Mouse (Mus musculus) MEL (cell line): ENCODE measurements around the gene Fcrla. TPM values are rescaled to one million over a fixed set of nuclear protein-coding genes. Genes with fewer than 3 reads are reported as not detected.
A peak's percentile ranks its signal among the peaks of the same experiment; 100 is the strongest.
"Not testable (repeated sequence)": the region's sequence is repeated elsewhere in the genome, so short reads cannot be mapped to it uniquely, and the experiment has no call there.

Experiments
- DNase-seq: peaks from one replicate; pipeline ENCODE4 v3.0.0; 2011; ENCODE audit warnings: low read depth, low spot score
- H3K27ac ChIP-seq: 2 replicates; pipeline ENCODE4 v1.5.1; 2012; ENCODE audit warnings: low read depth, mild to moderate bottlenecking, control low read depth, low read length, moderate library complexity; ENCODE audit not compliant: control insufficient read depth
- H3K27me3 ChIP-seq, 2 experiments: fragments of 150-350 bp in 1 of 2; sonication (generic) in 1 of 2; 2 replicates each; pipeline ENCODE4 v1.6.1; 2012; ENCODE audit warnings: low read length in 2 of 2, mild to moderate bottlenecking in 2 of 2, improper control_type of control experiment in 1 of 2, moderate library complexity in 1 of 2; ENCODE audit not compliant: insufficient read depth in 2 of 2, control insufficient read depth in 1 of 2
- H3K36me3 ChIP-seq, 2 experiments: 2 replicates each; pipeline ENCODE4 v1.6.1; 2012 to 2014; ENCODE audit warnings: low read length in 2 of 2, improper control_type of control experiment in 1 of 2, inconsistent platforms in 1 of 2, mild to moderate bottlenecking in 1 of 2; ENCODE audit not compliant: insufficient read depth in 2 of 2, control insufficient read depth in 1 of 2
- H3K4me1 ChIP-seq, 2 experiments: fragments of 150-350 bp in 1 of 2; sonication (generic) in 1 of 2; 2 replicates each; pipeline ENCODE4 v1.6.1; 2012; ENCODE audit warnings: low read length in 2 of 2, improper control_type of control experiment in 1 of 2, mild to moderate bottlenecking in 1 of 2; ENCODE audit not compliant: insufficient read depth in 2 of 2, control insufficient read depth in 1 of 2
- H3K4me3 ChIP-seq, 2 experiments: fragments of 150-350 bp in 1 of 2; sonication (generic) in 1 of 2; 2 replicates each; pipeline ENCODE4 v1.5.1; 2012; ENCODE audit warnings: low read depth in 2 of 2, low read length in 2 of 2, mild to moderate bottlenecking in 2 of 2, moderate library complexity in 2 of 2, control low read depth in 1 of 2, improper control_type of control experiment in 1 of 2; ENCODE audit not compliant: control insufficient read depth in 1 of 2, insufficient read depth in 1 of 2
- H3K79me2 ChIP-seq: 2 replicates; pipeline ENCODE4 v1.6.1; 2012; ENCODE audit warnings: mild to moderate bottlenecking, low read length, moderate library complexity; ENCODE audit not compliant: control insufficient read depth, poor library complexity, insufficient read depth
- H3K9ac ChIP-seq: 2 replicates; pipeline ENCODE4 v1.6.1; 2012; ENCODE audit warnings: low read depth, mild to moderate bottlenecking, control low read depth, low read length, moderate library complexity; ENCODE audit not compliant: control insufficient read depth, poor library complexity, severe bottlenecking
- H3K9me3 ChIP-seq: fragments of 150-350 bp; sonication (generic); replicated peaks from 2 replicates; pipeline ENCODE4 v1.6.1; 2012; ENCODE audit warnings: mild to moderate bottlenecking, low read length, improper control_type of control experiment, moderate library complexity; ENCODE audit not compliant: insufficient read depth
- CHD1 ChIP-seq: IDR thresholded peaks from 2 replicates; pipeline ENCODE4 v1.6.1; 2012; ENCODE audit warnings: low read depth, mild to moderate bottlenecking, inconsistent platforms, low read length, improper control_type of control experiment
- CTCF ChIP-seq, 3 experiments: IDR thresholded peaks in 2 of 3; conservative IDR thresholded peaks in 1 of 3; 2 replicates each; pipeline ENCODE4 v1.5.1; 2011 to 2012; ENCODE audit warnings: low read length in 3 of 3, low read depth in 2 of 3, mild to moderate bottlenecking in 2 of 3, improper control_type of control experiment in 1 of 3, inconsistent platforms in 1 of 3, mixed read lengths in 1 of 3, moderate library complexity in 1 of 3; ENCODE audit not compliant: control insufficient read depth in 1 of 3, insufficient read depth in 1 of 3, poor library complexity in 1 of 3, severe bottlenecking in 1 of 3
- HCFC1 ChIP-seq: IDR thresholded peaks from 2 replicates; pipeline ENCODE4 v1.6.1; 2012; ENCODE audit warnings: low read depth, mild to moderate bottlenecking, inconsistent platforms, low read length, improper control_type of control experiment, moderate library complexity
- MAZ ChIP-seq: IDR thresholded peaks from 2 replicates; pipeline ENCODE4 v1.6.1; 2012; ENCODE audit warnings: low read depth, mild to moderate bottlenecking, inconsistent platforms, low read length, improper control_type of control experiment
- MYB ChIP-seq: IDR thresholded peaks from 2 replicates; pipeline ENCODE4 v1.6.1; 2011; ENCODE audit warnings: mild to moderate bottlenecking, low read depth, low read length, improper control_type of control experiment
- MYC ChIP-seq: IDR thresholded peaks from 2 replicates; pipeline ENCODE4 v1.6.1; 2011; ENCODE audit warnings: low read depth, mild to moderate bottlenecking, low read length, improper control_type of control experiment, moderate library complexity
- NRF1 ChIP-seq: IDR thresholded peaks from 2 replicates; pipeline ENCODE4 v1.6.1; 2014; ENCODE audit warnings: low read depth, mild to moderate bottlenecking, inconsistent platforms, low read length, improper control_type of control experiment, moderate library complexity; ENCODE audit not compliant: poor library complexity, insufficient read depth, severe bottlenecking
- POLR2A ChIP-seq, 2 experiments: IDR thresholded peaks; 2 replicates each; pipeline ENCODE4 v1.6.1; 2011 to 2012; ENCODE audit warnings: low read length in 2 of 2, mild to moderate bottlenecking in 2 of 2, control low read depth in 1 of 2, improper control_type of control experiment in 1 of 2, low read depth in 1 of 2, moderate library complexity in 1 of 2; ENCODE audit not compliant: control insufficient read depth in 1 of 2, insufficient read depth in 1 of 2, poor library complexity in 1 of 2
- POLR2AphosphoS5 ChIP-seq: IDR thresholded peaks from 2 replicates; pipeline ENCODE4 v1.6.1; 2012; ENCODE audit warnings: low read depth, borderline replicate concordance, mild to moderate bottlenecking, inconsistent platforms, low read length, moderate library complexity, mixed read lengths
- TAL1 ChIP-seq: IDR thresholded peaks from 2 replicates; pipeline ENCODE4 v1.6.1; 2012; ENCODE audit warnings: mild to moderate bottlenecking, inconsistent platforms, low read length, moderate library complexity, mixed read lengths
- TCF12 ChIP-seq: IDR thresholded peaks from 2 replicates; pipeline ENCODE4 v1.6.1; 2014; ENCODE audit warnings: low read depth, mild to moderate bottlenecking, inconsistent platforms, low read length, improper control_type of control experiment, moderate library complexity
- UBTF ChIP-seq: IDR thresholded peaks from 2 replicates; pipeline ENCODE4 v1.6.1; 2012; ENCODE audit warnings: low read depth, mild to moderate bottlenecking, inconsistent platforms, low read length, improper control_type of control experiment, moderate library complexity, borderline replicate concordance; ENCODE audit not compliant: insufficient read depth
- USF2 ChIP-seq, 2 experiments: IDR thresholded peaks; 2 replicates each; pipeline ENCODE4 v1.6.1; 2011 to 2012; ENCODE audit warnings: improper control_type of control experiment in 2 of 2, low read length in 2 of 2, borderline replicate concordance in 1 of 2, inconsistent platforms in 1 of 2, low read depth in 1 of 2, mild to moderate bottlenecking in 1 of 2; ENCODE audit not compliant: insufficient read depth in 1 of 2
- ZMIZ1 ChIP-seq: IDR thresholded peaks from 2 replicates; pipeline ENCODE4 v1.6.1; 2012; ENCODE audit warnings: low read depth, mild to moderate bottlenecking, inconsistent platforms, low read length, improper control_type of control experiment, moderate library complexity
- polyA plus RNA-seq, 2 experiments: library from polyadenylated mRNA; stranded (reverse) in 1 of 2; unstranded in 1 of 2; fragments of >175 nt in 1 of 2; fragments of >200 nt in 1 of 2; gene quantifications; 2 replicates each; pipeline versions ENCODE4 v1.2.1 to v1.2.4; 2012; ENCODE audit warnings: low replicate concordance in 2 of 2, low read depth in 1 of 2; ENCODE audit not compliant: insufficient read length in 2 of 2, insufficient read depth in 1 of 2, missing spikeins in 1 of 2
- total RNA-seq: library from RNA; depleted of rRNA; stranded (reverse); fragments of 300-350 nt; gene quantifications from 2 replicates; pipeline ENCODE4 v1.2.3, GENCODE M21; 2012

The Fcrla gene
- total and polyA plus RNA-seq, 3 experiments: 0.12 to 0.18 TPM; not detected in 1

- TF ChIP-seq MYC: no peak
- TF ChIP-seq MAZ: no peak
- TF ChIP-seq HCFC1: no peak
- no peak for TF ChIP-seq CTCF (IDR thresholded peaks at IDR 0.05 in 2 of 3, conservative IDR thresholded peaks at IDR 0.05 in 1 of 3; ENCODE audit: control insufficient read depth in 1 of 3, insufficient read depth in 1 of 3, low read depth in 2 of 3, low read length in 3 of 3, poor library complexity in 1 of 3, severe bottlenecking in 1 of 3)
- TF ChIP-seq MYB: no peak
- no peak for TF ChIP-seq USF2 (IDR thresholded peaks at IDR 0.05; ENCODE audit: borderline replicate concordance in 1 of 2, insufficient read depth in 1 of 2, low read depth in 1 of 2, low read length in 2 of 2)
- TF ChIP-seq CHD1: no peak
- TF ChIP-seq POLR2A (IDR thresholded peaks at IDR 0.05; ENCODE audit: control insufficient read depth in 1 of 2, insufficient read depth in 1 of 2, low read depth in 1 of 2, low read length in 2 of 2, poor library complexity in 1 of 2): no peak
- TF ChIP-seq NRF1: no peak
- no peak for TF ChIP-seq ZMIZ1
- TF ChIP-seq TAL1: peak; percentile 50
- TF ChIP-seq UBTF: no peak
- TF ChIP-seq POLR2AphosphoS5: no peak
- peak; percentile 46; the same call in 1 of the 2 replicates for TF ChIP-seq TCF12
- TF ChIP-seq, all 39 proteins: peak for 9
Observed at GRCm38 (mm10) chr1:170950772-170951171, 23.4 kb upstream of the Fcrla start (continued).

- not testable (repeated sequence) for H3K36me3 ChIP-seq, H3K4me1 ChIP-seq, H3K4me3 ChIP-seq, H3K9me3 ChIP-seq, DNase-seq, H3K9ac ChIP-seq, H3K27me3 ChIP-seq, H3K79me2 ChIP-seq, H3K27ac ChIP-seq
Observed at GRCm38 (mm10) chr1:170944908-170945307, 17.5 kb upstream of the Fcrla start.

- not testable (repeated sequence) for DNase-seq, H3K9me3 ChIP-seq, H3K79me2 ChIP-seq, H3K4me3 ChIP-seq, H3K4me1 ChIP-seq, H3K27me3 ChIP-seq, H3K27ac ChIP-seq, H3K9ac ChIP-seq, H3K36me3 ChIP-seq
Observed at GRCm38 (mm10) chr1:170944151-170944550, 16.8 kb upstream of the Fcrla start.
